Mouse (Mus musculus): ENCODE data around the gene Bcdin3d.
"Not testable (repeated sequence)": the region's sequence is repeated elsewhere in the genome, so short reads cannot be mapped to it uniquely, and the experiment has no call there.

The Bcdin3d gene

GRCm38 (mm10) chr15:99473801-99474575 is 542 bp downstream of the Bcdin3d start:
- peak; percentile 69 to 71 for DNase-seq (ENCODE audit: low spot score in 2 of 2)

- DNase-seq (ENCODE audit: low spot score in 2 of 2) = no peak
Observed at GRCm38 (mm10) chr15:99472972-99473371, 1.6 kb downstream of the Bcdin3d start.

DNA sequence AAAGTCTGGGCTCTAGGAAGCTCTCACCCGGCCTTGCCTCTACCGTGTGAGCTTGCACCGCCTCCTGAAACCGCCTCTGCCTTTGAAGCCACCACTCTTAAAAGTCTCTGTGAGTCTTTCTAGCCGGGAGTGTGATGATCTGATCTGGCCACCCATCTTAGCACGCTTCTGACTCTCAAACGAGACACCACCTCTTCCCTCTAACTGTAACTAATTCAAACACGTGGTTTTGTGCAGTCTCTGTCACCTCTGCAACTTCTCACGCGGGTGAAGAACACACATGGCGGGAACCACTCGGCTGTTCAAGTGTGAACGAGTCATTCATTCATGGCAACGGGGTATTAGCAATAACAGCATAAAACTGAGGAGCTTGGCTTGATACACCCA is 2.9 kb downstream of the Bcdin3d start:
- no peak for DNase-seq (ENCODE audit: low spot score in 2 of 2)

- DNase-seq (ENCODE audit: low spot score in 2 of 2) = peak; percentile 68
Observed at GRCm38 (mm10) chr15:99470971-99471676, 3.4 kb downstream of the Bcdin3d start.

- DNase-seq (ENCODE audit: low spot score in 2 of 2) = peak; percentile 59 to 68
Observed at GRCm38 (mm10) chr15:99470224-99470761, 4.2 kb downstream of the Bcdin3d start.

- no peak for DNase-seq (ENCODE audit: low spot score in 2 of 2)
Observed at GRCm38 (mm10) chr15:99469736-99470135, 4.8 kb downstream of the Bcdin3d start.

- DNase-seq (ENCODE audit: low spot score in 2 of 2) = peak; percentile 69 to 83
Observed at GRCm38 (mm10) chr15:99469067-99469466, 5.5 kb downstream of the Bcdin3d start.

DNA sequence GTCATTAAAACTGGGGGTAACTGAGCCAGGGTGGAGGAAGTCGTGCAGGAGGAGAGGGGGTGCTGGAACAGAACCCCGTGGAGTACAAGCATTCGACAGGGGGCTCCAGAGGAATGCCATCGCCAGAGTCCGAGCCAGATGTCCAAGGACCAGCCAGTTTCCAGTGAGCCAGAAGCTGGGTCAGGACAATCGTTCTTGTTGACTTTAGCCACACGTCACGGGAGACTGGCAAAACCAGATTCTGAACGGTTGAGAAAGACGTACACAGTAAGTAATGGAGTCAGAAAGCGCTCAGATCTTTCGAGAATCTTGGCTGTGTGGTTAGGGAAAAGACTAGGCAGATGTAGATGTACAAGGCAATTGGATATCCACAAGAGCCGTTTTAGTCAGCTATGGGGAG is 11.3 kb downstream of the Bcdin3d start:
- DNase-seq (ENCODE audit: low spot score in 2 of 2) = no peak

DNA sequence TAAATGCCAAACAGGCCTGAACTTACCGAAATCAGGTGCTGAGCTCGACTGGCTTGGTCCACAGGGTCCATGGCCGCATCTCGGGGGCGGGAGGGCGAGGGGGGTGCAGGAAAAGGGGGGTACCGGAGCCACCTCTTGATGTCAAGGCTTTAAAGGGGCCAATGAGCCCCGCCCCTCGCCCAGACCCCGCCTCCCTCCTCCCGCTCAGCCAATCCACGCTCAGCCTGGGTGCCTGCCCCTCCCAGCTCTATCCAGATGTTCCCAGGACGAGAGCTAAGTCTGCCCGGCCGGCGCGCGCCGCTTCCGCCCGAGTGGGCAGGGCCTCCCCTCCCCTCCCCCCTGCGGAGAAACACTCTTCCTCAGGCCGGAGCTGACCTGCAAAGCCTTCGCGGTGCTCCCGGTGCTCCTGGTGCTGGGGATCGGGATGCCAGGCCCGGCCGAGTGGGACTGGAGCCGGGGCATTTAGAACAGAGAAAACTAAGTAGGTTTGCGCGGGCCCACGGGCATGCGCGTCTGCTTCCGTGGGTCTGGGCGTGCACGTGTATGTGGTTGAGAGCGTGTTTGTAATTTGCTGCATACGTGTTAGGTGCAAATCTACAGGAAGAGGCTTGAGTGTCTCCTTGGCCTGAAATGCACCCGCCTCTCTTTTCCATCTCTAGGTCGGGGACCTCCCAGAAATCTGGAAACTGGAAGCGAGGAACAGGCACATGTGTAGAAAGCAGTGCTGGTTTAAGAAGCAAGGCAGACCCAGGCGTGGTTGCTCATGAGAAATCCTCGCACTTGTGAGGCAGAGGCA is 16.7 kb downstream of the Bcdin3d start, which contains the start of gene Nckap5l:
TSS of gene Nckap5l (minus strand) at position 143 of the 796 bp plus-strand sequence.
- DNase-seq (ENCODE audit: low spot score in 2 of 2) = peak; percentile 91 to 92

GRCm38 (mm10) chr15:99456963-99457605 is 17.4 kb downstream of the Bcdin3d start:
- peak; percentile 71 to 77 for DNase-seq (ENCODE audit: low spot score in 2 of 2)

- DNase-seq (ENCODE audit: low spot score in 2 of 2) = no peak
Observed at GRCm38 (mm10) chr15:99456338-99456962, 18.1 kb downstream of the Bcdin3d start.

GRCm38 (mm10) chr15:99455415-99455814 is 19.1 kb downstream of the Bcdin3d start:
- DNase-seq (ENCODE audit: low spot score in 2 of 2) = no peak

GRCm38 (mm10) chr15:99454585-99455279 is 19.8 kb downstream of the Bcdin3d start:
- DNase-seq (ENCODE audit: low spot score in 2 of 2) = no peak

- DNase-seq (ENCODE audit: low spot score in 2 of 2) = no peak
Observed at GRCm38 (mm10) chr15:99453153-99453900, 21.2 kb downstream of the Bcdin3d start.

DNA sequence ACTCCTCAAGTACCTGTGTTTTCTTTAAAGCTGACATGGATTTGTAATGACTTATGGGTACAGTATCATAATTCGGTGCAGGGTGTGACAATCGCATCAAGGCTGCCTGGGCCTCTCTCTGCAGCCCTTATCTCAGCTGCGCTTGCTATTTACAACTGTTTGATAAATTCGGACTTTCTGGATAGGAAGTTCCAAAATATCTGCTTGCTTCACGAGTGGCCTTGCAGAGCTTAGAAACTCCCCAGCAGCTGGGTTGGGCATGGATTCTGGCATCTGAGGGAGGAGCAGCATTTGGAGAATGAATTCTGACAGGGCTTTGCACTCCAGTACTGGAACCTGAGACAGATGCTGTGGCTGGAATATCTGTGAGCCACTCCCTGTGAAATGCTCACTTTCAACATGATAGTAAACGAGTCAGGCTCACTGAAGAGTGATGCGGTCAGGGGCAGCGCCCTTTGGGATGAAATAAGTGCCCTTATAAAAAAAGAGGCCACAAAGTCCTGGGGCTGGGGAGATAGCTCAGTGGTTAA is 24.7 kb downstream of the Bcdin3d start:
- no peak for DNase-seq (ENCODE audit: low spot score in 2 of 2)

DNA sequence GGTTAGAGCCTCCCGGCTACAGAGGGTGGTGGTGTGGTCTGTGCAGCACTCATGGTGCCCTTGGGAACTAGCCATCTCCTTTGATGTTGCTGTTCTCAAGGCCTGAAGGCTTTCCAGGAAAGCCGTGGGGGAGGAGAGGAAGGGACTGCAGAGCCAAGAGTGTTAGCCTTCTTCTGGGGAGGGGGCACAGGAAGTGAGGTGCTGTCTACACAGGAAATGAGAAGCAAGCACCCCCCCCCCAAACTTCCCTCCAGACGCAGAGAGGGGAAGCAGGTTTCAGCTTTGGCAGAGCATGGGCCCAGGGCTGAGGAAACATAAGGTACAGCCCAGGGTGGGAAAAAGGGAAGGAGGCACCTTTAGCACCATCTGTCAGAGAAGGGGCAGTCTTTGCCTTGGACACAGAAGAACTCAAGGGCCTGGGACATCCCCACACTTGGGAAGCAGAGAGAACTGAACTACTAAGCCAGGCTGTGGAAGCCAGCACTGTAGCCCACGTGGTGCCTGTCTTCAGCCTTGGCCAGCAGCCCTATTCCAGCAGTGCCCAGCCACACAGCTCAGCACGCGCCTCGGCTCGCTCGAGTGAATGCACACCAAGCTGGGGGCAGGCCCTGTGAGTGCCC is 25.3 kb downstream of the Bcdin3d start:
- peak; percentile 57 to 66 for DNase-seq (ENCODE audit: low spot score in 2 of 2)

- DNase-seq (ENCODE audit: low spot score in 2 of 2) = not testable (repeated sequence)
Observed at GRCm38 (mm10) chr15:99446136-99446535, 28.4 kb downstream of the Bcdin3d start.

DNA sequence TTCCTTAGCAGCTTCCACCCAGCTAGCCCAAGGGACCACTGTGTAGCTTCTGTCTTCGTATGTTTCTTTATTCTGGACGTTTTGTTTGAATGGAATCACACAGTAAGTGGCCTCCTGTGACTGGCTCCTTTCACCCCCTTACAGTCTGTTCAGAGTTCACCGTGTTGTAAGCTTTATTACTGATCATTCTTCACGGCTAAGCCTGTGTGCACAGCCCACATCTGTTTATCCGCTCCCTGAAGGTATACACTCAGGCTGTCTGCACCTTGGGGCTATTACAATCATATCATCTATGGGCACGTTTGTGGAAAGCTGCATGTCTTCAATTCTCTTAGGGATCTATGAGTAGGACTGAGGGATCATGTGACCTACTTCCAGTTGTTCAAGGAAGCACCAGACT is 29.0 kb downstream of the Bcdin3d start:
- no peak for DNase-seq (ENCODE audit: low spot score in 2 of 2)

DNA sequence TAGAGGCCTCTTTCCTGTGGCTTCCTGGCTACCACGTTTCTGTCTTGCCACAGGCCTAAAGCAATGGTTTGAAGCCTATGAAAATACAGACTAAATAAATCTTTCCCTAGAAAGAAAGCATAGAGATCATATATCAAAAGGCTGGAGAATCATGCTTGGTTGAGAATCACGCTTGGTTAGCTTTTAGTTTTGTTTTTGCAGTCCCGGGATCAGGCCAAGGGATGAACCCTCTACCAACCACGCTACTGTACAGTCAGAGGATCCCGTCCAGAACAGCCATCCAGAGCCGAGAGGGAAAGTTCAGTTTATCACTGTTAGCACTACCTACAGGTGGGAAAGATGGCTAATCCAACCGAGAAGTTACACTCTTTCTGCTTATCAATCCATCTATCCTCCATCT is 32.2 kb downstream of the Bcdin3d start:
- no peak for DNase-seq (ENCODE audit: low spot score in 2 of 2)

Measured in heart, adult 9 months (tissue).